Mouse (Mus musculus) MEL (cell line): ENCODE data around the gene Muc2. TPM values are rescaled to one million over a fixed set of nuclear protein-coding genes. Genes with fewer than 3 reads are reported as not detected.

ENCODE experiments used
- DNase-seq: peaks from one replicate; pipeline ENCODE4 v3.0.0; 2011; ENCODE audit warnings: low read depth, low spot score
- H3K27ac ChIP-seq: 2 replicates; pipeline ENCODE4 v1.5.1; 2012; ENCODE audit warnings: low read depth, mild to moderate bottlenecking, control low read depth, low read length, moderate library complexity; ENCODE audit not compliant: control insufficient read depth
- H3K27me3 ChIP-seq, 2 experiments: fragments of 150-350 bp in 1 of 2; sonication (generic) in 1 of 2; 2 replicates each; pipeline ENCODE4 v1.6.1; 2012; ENCODE audit warnings: low read length in 2 of 2, mild to moderate bottlenecking in 2 of 2, improper control_type of control experiment in 1 of 2, moderate library complexity in 1 of 2; ENCODE audit not compliant: insufficient read depth in 2 of 2, control insufficient read depth in 1 of 2
- H3K36me3 ChIP-seq, 2 experiments: 2 replicates each; pipeline ENCODE4 v1.6.1; 2012 to 2014; ENCODE audit warnings: low read length in 2 of 2, improper control_type of control experiment in 1 of 2, inconsistent platforms in 1 of 2, mild to moderate bottlenecking in 1 of 2; ENCODE audit not compliant: insufficient read depth in 2 of 2, control insufficient read depth in 1 of 2
- H3K4me1 ChIP-seq, 2 experiments: fragments of 150-350 bp in 1 of 2; sonication (generic) in 1 of 2; 2 replicates each; pipeline ENCODE4 v1.6.1; 2012; ENCODE audit warnings: low read length in 2 of 2, improper control_type of control experiment in 1 of 2, mild to moderate bottlenecking in 1 of 2; ENCODE audit not compliant: insufficient read depth in 2 of 2, control insufficient read depth in 1 of 2
- H3K4me3 ChIP-seq, 2 experiments: fragments of 150-350 bp in 1 of 2; sonication (generic) in 1 of 2; 2 replicates each; pipeline ENCODE4 v1.5.1; 2012; ENCODE audit warnings: low read depth in 2 of 2, low read length in 2 of 2, mild to moderate bottlenecking in 2 of 2, moderate library complexity in 2 of 2, control low read depth in 1 of 2, improper control_type of control experiment in 1 of 2; ENCODE audit not compliant: control insufficient read depth in 1 of 2, insufficient read depth in 1 of 2
- H3K79me2 ChIP-seq: 2 replicates; pipeline ENCODE4 v1.6.1; 2012; ENCODE audit warnings: mild to moderate bottlenecking, low read length, moderate library complexity; ENCODE audit not compliant: control insufficient read depth, poor library complexity, insufficient read depth
- H3K9ac ChIP-seq: 2 replicates; pipeline ENCODE4 v1.6.1; 2012; ENCODE audit warnings: low read depth, mild to moderate bottlenecking, control low read depth, low read length, moderate library complexity; ENCODE audit not compliant: control insufficient read depth, poor library complexity, severe bottlenecking
- H3K9me3 ChIP-seq: fragments of 150-350 bp; sonication (generic); replicated peaks from 2 replicates; pipeline ENCODE4 v1.6.1; 2012; ENCODE audit warnings: mild to moderate bottlenecking, low read length, improper control_type of control experiment, moderate library complexity; ENCODE audit not compliant: insufficient read depth
- CHD1 ChIP-seq: IDR thresholded peaks from 2 replicates; pipeline ENCODE4 v1.6.1; 2012; ENCODE audit warnings: low read depth, mild to moderate bottlenecking, inconsistent platforms, low read length, improper control_type of control experiment
- CHD2 ChIP-seq: IDR thresholded peaks from 2 replicates; pipeline ENCODE4 v1.6.1; 2011; ENCODE audit warnings: low read length, improper control_type of control experiment
- E2F4 ChIP-seq: IDR thresholded peaks from 2 replicates; pipeline ENCODE4 v1.6.1; 2011; ENCODE audit warnings: low read depth, low read length, improper control_type of control experiment, borderline replicate concordance
- ELF1 ChIP-seq: IDR thresholded peaks from 2 replicates; pipeline ENCODE4 v1.6.1; 2014; ENCODE audit warnings: low read depth, mild to moderate bottlenecking, inconsistent platforms, low read length, improper control_type of control experiment, moderate library complexity
- EP300 ChIP-seq, 2 experiments: IDR thresholded peaks; 2 replicates each; pipeline ENCODE4 v1.6.1; 2011; ENCODE audit warnings: improper control_type of control experiment in 2 of 2, low read length in 2 of 2, low read depth in 1 of 2, mild to moderate bottlenecking in 1 of 2
- GATA1 ChIP-seq: IDR thresholded peaks from 2 replicates; pipeline ENCODE4 v1.6.1; 2011; ENCODE audit warnings: low read depth, low read length, improper control_type of control experiment
- KAT2A ChIP-seq: conservative IDR thresholded peaks from 2 replicates; pipeline ENCODE4 v1.6.1; 2012; ENCODE audit warnings: low read depth, low read length, improper control_type of control experiment, inconsistent platforms
- MAFK ChIP-seq: IDR thresholded peaks from 2 replicates; pipeline ENCODE4 v1.6.1; 2011; ENCODE audit warnings: low read depth, mild to moderate bottlenecking, low read length, improper control_type of control experiment, borderline replicate concordance
- MAX ChIP-seq: IDR thresholded peaks from 2 replicates; pipeline ENCODE4 v1.6.1; 2011; ENCODE audit warnings: low read length, improper control_type of control experiment
- MYC ChIP-seq: IDR thresholded peaks from 2 replicates; pipeline ENCODE4 v1.6.1; 2011; ENCODE audit warnings: low read depth, mild to moderate bottlenecking, low read length, improper control_type of control experiment, moderate library complexity
- NELFE ChIP-seq: IDR thresholded peaks from 2 replicates; pipeline ENCODE4 v1.6.1; 2011; ENCODE audit warnings: low read depth, low read length, improper control_type of control experiment
- NRF1 ChIP-seq: IDR thresholded peaks from 2 replicates; pipeline ENCODE4 v1.6.1; 2014; ENCODE audit warnings: low read depth, mild to moderate bottlenecking, inconsistent platforms, low read length, improper control_type of control experiment, moderate library complexity; ENCODE audit not compliant: poor library complexity, insufficient read depth, severe bottlenecking
- POLR2A ChIP-seq, 2 experiments: IDR thresholded peaks; 2 replicates each; pipeline ENCODE4 v1.6.1; 2011 to 2012; ENCODE audit warnings: low read length in 2 of 2, mild to moderate bottlenecking in 2 of 2, control low read depth in 1 of 2, improper control_type of control experiment in 1 of 2, low read depth in 1 of 2, moderate library complexity in 1 of 2; ENCODE audit not compliant: control insufficient read depth in 1 of 2, insufficient read depth in 1 of 2, poor library complexity in 1 of 2
- POLR2AphosphoS2 ChIP-seq: IDR thresholded peaks from 2 replicates; pipeline ENCODE4 v1.6.1; 2011; ENCODE audit warnings: low read length, improper control_type of control experiment
- POLR2AphosphoS5 ChIP-seq: IDR thresholded peaks from 2 replicates; pipeline ENCODE4 v1.6.1; 2012; ENCODE audit warnings: low read depth, borderline replicate concordance, mild to moderate bottlenecking, inconsistent platforms, low read length, moderate library complexity, mixed read lengths
- RAD21 ChIP-seq: IDR thresholded peaks from 2 replicates; pipeline ENCODE4 v1.6.1; 2011; ENCODE audit warnings: mild to moderate bottlenecking, low read depth, low read length, improper control_type of control experiment
- RCOR1 ChIP-seq: IDR thresholded peaks from 2 replicates; pipeline ENCODE4 v1.6.1; 2012; ENCODE audit warnings: low read depth, mild to moderate bottlenecking, inconsistent platforms, low read length, improper control_type of control experiment
- TAL1 ChIP-seq: IDR thresholded peaks from 2 replicates; pipeline ENCODE4 v1.6.1; 2012; ENCODE audit warnings: mild to moderate bottlenecking, inconsistent platforms, low read length, moderate library complexity, mixed read lengths
- TBP ChIP-seq: IDR thresholded peaks from 2 replicates; pipeline ENCODE4 v1.8.0; 2011; ENCODE audit warnings: low read depth, low read length, improper control_type of control experiment
- TCF12 ChIP-seq: IDR thresholded peaks from 2 replicates; pipeline ENCODE4 v1.6.1; 2014; ENCODE audit warnings: low read depth, mild to moderate bottlenecking, inconsistent platforms, low read length, improper control_type of control experiment, moderate library complexity
- UBTF ChIP-seq: IDR thresholded peaks from 2 replicates; pipeline ENCODE4 v1.6.1; 2012; ENCODE audit warnings: low read depth, mild to moderate bottlenecking, inconsistent platforms, low read length, improper control_type of control experiment, moderate library complexity, borderline replicate concordance; ENCODE audit not compliant: insufficient read depth
- USF1 ChIP-seq: IDR thresholded peaks from 2 replicates; pipeline ENCODE4 v1.6.1; 2014; ENCODE audit warnings: low read depth, mild to moderate bottlenecking, inconsistent platforms, low read length, improper control_type of control experiment, moderate library complexity
- USF2 ChIP-seq, 2 experiments: IDR thresholded peaks; 2 replicates each; pipeline ENCODE4 v1.6.1; 2011 to 2012; ENCODE audit warnings: improper control_type of control experiment in 2 of 2, low read length in 2 of 2, borderline replicate concordance in 1 of 2, inconsistent platforms in 1 of 2, low read depth in 1 of 2, mild to moderate bottlenecking in 1 of 2; ENCODE audit not compliant: insufficient read depth in 1 of 2
- ZC3H11A ChIP-seq: IDR thresholded peaks from 2 replicates; pipeline ENCODE4 v1.6.1; 2012; ENCODE audit warnings: low read depth, mild to moderate bottlenecking, inconsistent platforms, low read length, improper control_type of control experiment
- polyA plus RNA-seq, 2 experiments: library from polyadenylated mRNA; stranded (reverse) in 1 of 2; unstranded in 1 of 2; fragments of >175 nt in 1 of 2; fragments of >200 nt in 1 of 2; gene quantifications; 2 replicates each; pipeline versions ENCODE4 v1.2.1 to v1.2.4; 2012; ENCODE audit warnings: low replicate concordance in 2 of 2, low read depth in 1 of 2; ENCODE audit not compliant: insufficient read length in 2 of 2, insufficient read depth in 1 of 2, missing spikeins in 1 of 2
- total RNA-seq: library from RNA; depleted of rRNA; stranded (reverse); fragments of 300-350 nt; gene quantifications from 2 replicates; pipeline ENCODE4 v1.2.3, GENCODE M21; 2012; rRNA removed

Gene Muc2
- not detected in 2 replicates for total RNA-seq
- under 1 TPM in 1 of 2 experiments, not detected in 1; 0.04 TPM for polyA plus RNA-seq

- DNase-seq, result no peak
- TF ChIP-seq KAT2A (no peak), POLR2A (IDR thresholded peaks at IDR 0.05; ENCODE audit: control insufficient read depth in 1 of 2, insufficient read depth in 1 of 2, low read depth in 1 of 2, low read length in 2 of 2, poor library complexity in 1 of 2) (no peak), POLR2AphosphoS2 (no peak), TBP (no peak), NRF1 (no peak), CHD1 (no peak), CHD2 (no peak), RAD21 (no peak), MAX (no peak), ZC3H11A (no peak), NELFE (no peak), USF1 (no peak), MAFK (no peak), GATA1 (no peak), EP300 (IDR thresholded peaks at IDR 0.05; ENCODE audit: low read depth in 1 of 2, low read length in 2 of 2) (no peak), E2F4 (no peak), ELF1 (no peak)
- H3K9me3 ChIP-seq, result no peaks in the 10 kb centered on the region
- H3K4me3 ChIP-seq, result no peak within 1 kb of the TSS
- H3K36me3 ChIP-seq, result no peaks in the 10 kb centered on the region
- no peaks in the 10 kb centered on the region; a peak in 1 of 4 replicates for H3K27me3 ChIP-seq
- H3K79me2 ChIP-seq, result no peaks in the 10 kb centered on the region
- no peak within 1 kb of the TSS for H3K27ac ChIP-seq
- no peaks in the 10 kb centered on the region for H3K4me1 ChIP-seq
- H3K9ac ChIP-seq, result no peak within 1 kb of the TSS
Measured at GRCm38 (mm10) chr7:141690040-141690439, at the start of gene Muc2. Muc2 (plus strand) TSS chr7:141690340.

- H3K9ac ChIP-seq, result no peak overlapping the region
- no peaks in the 10 kb centered on the region for H3K36me3 ChIP-seq
- DNase-seq, result no peak
- H3K27ac ChIP-seq, result no peak overlapping the region
- no peaks in the 10 kb centered on the region for H3K79me2 ChIP-seq
- H3K4me1 ChIP-seq, result no peaks in the 10 kb centered on the region
- H3K9me3 ChIP-seq, result no peaks in the 10 kb centered on the region
- no peaks in the 10 kb centered on the region for H3K27me3 ChIP-seq
- TF ChIP-seq MYC (no peak), UBTF (no peak), EP300 (IDR thresholded peaks at IDR 0.05; ENCODE audit: low read depth in 1 of 2, low read length in 2 of 2) (no peak), RCOR1 (no peak), USF2 (IDR thresholded peaks at IDR 0.05; ENCODE audit: borderline replicate concordance in 1 of 2, insufficient read depth in 1 of 2, low read depth in 1 of 2, low read length in 2 of 2) (no peak), MAX (no peak), TAL1 (no peak), POLR2AphosphoS5 (no peak), TCF12 (no peak)
- TF ChIP-seq, all 39 proteins: peak for 0
- H3K4me3 ChIP-seq, result no peak overlapping the region
Measured at GRCm38 (mm10) chr7:141642375-141642774, 47.8 kb upstream of the Muc2 start.
